Mouse (Mus musculus) layer of hippocampus, adult 9-11 months (tissue): ENCODE results near the gene Kcnmb1.
A peak's percentile ranks its signal among the peaks of the same experiment; 100 is the strongest.

ENCODE experiments used
- DNase-seq: peaks from one replicate; pipeline ENCODE4 v3.0.0; 2022

The Kcnmb1 gene

DNA sequence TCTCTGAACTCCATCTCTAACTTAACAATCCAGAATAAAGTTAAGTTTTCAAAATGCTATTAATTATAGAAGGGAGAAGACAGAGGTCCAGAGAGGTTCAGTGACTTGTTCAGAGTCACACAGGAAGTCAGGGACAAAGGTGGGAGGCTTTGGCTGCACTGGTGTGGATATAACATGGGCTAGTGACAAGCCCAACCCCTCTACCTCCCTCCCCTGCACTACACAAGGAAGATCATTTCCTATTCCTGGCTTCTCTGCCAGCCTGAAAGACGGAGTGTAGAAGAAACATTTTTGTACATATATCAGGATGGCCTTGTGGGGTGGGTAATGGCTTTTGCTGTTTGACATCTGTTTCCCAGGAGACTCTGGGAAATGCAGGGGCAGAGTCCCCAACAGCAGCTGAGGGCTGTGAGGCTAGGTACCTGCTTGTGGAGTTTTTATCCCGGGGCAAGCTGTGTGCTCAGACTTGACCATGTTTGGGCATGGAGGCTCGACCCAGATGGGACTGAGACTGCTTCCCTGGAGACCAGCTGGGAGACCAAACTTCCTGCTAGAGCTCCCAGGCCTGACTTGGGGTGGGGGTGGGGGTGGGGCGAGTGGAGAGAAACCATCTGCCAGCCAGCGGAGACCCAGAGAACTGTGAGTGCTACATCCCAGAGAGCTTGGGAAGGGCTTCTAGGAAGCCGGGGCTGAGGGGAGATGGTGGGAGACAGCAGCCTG lies at the start of gene Kcnmb1:
Kcnmb1 (plus strand) TSS at position 326 of the 720 bp plus-strand sequence.
- no peak for DNase-seq

DNA sequence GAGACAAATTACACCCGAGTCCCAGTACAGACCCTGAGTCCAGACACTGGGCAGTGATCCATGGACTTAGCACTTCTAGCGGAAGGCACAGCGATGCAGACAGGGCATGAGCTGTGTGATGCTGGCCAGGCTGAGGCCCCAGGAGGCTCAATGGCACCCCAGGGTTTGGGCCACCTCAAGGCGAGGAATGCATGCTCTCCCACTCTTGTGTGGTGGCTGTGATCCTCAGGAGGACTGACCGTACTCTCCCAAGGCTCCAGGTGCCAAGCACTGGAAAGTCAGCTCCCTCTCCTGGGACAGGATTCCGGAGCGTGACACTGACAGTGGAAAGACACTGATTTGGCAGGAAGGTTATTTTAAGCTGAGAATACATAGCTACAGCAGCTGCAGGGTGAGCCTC lies 49.8 kb upstream of the Kcnmb1 start:
- no peak for DNase-seq

DNA sequence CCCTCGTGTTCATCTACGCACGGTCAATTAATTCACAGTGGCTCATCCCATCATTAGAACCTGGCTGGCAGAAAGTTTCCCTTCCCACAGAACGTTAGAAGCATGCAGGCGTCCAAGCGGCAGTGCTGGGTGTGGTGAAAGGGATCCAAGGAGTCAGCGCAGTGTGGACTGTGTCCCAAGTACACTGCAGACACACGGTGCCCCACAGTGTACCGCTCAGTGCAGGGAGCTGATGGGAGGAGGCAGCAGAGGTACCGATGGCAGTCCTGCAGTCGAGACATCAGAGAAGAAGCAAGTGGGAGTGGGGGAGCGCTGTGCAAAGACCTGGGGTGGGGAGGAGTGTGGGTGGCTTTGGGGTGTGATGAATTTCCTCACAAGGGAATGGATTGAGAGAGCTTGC lies 48.6 kb upstream of the Kcnmb1 start:
- no peak for DNase-seq

DNA sequence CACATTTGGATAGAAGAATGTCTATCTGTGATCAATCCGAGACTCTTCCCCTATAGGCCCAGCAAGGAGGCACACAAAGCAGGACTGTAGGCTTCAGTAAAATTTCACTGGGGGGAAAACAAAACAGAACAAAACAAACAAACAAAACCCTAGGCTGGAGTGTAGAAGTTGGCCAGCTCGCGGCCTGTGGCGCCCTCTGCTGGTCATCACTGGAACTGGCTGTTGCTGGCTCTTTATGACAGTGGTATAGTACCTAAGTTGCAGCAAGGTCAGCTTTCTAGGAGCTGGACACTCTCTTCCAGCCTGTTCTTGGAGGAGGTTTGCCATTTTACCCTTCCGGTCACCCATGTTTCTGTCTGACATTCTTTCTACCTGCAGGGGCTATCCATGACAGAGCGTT lies 45.2 kb upstream of the Kcnmb1 start:
- DNase-seq: peak; percentile 28

DNA sequence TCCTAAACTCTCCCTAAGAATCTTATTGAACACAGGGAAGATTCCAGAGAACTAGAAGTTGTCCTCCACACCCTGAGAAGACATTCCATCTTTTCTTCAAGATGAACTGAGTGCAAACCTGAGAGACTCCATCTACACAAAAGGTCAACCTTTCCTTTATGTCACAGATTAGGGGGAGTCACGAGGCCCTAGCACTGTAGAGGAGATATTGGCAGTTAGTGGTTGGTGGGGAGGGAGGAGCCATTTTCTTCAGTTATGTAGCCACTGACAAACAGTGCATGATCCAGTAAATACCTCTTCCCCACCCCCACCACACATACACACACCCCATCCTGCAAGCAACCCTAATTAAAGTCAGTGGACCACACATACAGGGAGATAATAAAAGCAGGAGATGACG lies 44.4 kb upstream of the Kcnmb1 start:
- no peak for DNase-seq

DNA sequence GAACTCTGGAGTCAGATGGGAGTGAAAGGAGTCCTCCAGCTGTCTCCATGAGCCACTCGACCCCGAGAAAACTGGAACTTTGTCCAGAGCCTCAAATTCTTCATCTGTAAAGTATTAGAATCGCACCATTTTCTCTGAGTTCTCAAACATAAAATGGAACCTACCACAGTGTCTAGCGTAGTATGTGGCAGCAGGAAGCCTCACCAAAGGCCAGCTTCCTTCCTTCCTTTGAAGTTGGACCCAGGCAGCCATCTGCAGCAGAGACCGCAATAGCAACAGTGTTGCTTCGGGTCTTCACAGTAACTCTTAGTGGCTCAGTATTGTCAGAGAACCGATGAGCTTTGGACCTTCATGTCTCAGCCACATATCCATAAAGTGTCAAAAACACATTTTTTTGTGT lies 43.0 kb upstream of the Kcnmb1 start:
- no peak for DNase-seq

DNA sequence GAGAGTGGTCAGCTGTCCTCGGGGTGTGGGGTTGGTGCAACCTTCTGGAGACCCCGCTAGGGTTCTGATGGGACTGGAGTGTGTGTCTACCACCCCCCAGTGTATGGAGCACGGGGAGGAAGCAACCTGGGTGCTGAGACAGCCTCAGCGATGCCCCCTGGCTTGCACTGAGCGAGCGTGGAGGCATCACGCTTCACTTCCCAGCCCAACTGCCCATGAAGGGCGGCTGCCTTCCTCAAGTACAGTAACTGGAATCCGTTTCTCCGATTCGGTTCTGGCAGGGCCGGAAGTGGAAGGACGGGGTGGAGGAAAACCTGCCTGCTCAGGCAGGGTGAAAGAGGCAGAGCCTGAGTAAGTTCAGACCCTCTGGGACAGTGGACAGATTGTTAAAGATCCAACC lies 41.4 kb upstream of the Kcnmb1 start:
- no peak for DNase-seq

DNA sequence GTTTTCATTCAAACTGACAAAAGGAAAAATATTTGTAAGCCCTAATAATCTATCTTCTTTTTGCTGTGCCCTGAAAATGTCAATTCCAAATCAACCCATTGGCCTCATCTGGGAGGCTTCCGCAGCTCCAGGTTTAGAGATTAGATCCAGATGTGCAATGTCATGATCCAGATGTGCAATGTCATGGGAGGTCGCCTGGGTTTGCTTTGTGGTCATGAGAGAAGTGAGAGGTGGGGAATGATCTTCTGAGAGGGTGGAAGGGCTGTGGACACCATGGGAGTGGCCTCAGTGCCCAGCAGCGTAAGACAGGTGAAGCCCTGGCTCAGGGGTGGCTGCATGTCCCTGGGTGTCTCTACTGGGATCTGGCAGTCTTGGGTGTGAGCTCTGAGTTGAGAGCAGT lies 39.8 kb upstream of the Kcnmb1 start:
- no peak for DNase-seq

DNA sequence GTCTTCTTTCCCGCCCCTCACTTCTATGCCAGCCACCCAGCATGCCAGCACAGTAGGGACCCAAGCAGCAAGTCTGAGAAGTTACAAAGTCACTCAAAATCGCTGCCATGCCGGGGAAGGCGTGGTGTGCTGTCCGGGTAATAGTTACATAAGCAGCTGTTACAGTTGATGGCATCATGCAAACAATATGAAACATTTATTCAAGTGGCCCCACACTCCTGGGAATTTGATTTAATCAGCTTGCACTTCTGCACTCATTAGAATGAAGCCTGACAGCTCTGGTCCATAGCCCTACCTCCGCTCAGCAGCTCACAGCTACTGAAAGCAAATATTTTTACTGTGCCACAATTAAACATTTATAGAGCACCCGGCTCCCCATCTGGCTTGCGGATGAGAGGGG lies 37.0 kb upstream of the Kcnmb1 start:
- DNase-seq: no peak

DNA sequence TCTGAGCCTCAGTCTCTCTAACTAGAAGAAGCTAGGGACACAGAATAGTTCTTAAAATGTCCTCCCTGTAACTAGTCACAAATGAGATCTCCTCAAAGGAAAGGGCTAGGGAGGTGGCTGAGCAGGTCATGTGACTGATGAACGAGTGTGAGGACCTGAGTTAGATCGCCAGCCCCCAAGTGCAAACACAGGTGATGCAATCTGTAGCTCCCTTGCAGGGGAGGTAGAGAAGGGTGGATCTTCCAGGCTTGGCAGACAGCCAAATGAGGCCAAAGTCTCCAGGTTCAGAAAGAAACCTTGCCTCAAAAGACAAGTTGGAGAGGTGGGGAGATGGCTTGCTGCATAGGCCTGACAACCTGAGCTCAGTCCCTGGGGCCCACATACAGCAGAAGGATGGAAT lies 36.3 kb upstream of the Kcnmb1 start:
- DNase-seq: no peak

DNA sequence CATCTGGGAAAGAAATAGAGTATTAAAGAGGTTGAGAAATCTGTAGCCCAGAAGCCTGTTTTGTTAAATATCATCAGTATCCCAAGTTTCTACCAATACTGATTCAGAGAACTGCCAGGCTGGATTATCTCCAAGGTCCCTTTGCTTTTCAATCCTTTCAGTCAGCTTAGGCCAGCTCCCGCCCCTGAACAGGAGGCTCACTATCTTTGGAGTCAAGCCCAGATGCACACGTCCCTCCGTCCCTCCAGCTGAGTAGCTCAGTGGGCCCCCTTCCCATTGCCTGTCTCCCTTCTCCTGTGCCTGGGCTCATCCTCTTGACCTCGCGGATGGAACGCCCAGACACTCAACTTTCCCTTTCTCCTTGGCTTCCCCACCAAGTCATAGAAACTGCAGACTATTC lies 35.5 kb upstream of the Kcnmb1 start:
- DNase-seq: no peak

DNA sequence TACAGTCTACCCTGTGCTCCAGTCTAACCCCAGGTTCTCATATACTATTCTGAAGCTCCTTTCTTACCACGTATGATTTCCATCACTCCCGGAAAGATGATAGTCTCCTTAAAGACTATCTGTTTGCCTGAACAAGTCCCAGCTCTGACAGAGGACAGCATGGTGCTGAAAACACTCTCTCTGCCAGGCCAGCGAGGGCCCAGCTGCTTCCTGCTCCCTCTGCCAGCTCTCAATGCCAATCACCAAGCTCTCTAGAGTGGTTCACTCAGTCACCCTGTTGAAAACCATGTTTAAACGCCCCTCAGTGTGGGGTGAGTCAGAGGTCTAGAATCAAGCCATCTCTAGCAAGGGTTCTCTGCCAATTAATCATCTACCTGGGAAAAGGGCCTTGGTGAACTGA lies 35.0 kb upstream of the Kcnmb1 start:
- peak; percentile 11 for DNase-seq

DNA sequence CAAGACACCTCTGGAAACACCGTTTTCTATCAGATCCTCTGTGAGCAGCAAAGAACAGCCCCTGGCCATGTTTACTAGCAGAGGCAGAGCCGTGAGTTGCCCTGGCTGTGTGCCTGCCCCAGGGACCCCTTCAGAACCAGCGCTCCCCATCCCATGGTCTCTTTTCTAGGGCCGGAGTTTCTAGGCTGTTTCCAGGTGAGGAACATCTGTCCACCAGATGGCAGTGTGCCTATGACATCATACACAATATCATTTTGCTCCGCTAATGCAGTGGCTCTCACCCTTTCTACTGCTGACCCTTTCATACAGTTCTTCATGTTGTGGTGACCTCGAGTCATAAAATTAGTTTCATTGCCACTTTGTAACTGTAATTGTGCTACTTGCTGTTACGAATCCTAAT lies 34.2 kb upstream of the Kcnmb1 start:
- DNase-seq: no peak

DNA sequence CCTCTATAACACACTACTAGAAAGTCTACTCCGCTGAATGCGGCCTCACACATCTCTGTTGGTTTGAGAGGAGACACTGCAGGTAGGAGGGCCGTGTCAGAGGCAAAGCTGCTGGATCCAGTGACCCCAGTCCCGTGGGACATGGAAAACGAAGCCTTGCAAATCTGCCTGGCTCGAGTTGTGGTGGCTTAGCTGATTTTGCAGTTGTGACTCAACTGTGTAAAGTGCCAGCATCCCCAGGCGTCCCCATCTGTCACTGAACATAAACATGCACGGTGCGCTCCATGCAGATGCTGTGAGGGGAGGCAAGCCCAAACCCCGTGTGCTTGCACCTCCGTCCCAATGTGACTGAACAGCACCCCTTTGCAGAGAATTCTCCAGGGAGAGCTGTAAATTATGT lies 33.4 kb upstream of the Kcnmb1 start:
- no peak for DNase-seq

DNA sequence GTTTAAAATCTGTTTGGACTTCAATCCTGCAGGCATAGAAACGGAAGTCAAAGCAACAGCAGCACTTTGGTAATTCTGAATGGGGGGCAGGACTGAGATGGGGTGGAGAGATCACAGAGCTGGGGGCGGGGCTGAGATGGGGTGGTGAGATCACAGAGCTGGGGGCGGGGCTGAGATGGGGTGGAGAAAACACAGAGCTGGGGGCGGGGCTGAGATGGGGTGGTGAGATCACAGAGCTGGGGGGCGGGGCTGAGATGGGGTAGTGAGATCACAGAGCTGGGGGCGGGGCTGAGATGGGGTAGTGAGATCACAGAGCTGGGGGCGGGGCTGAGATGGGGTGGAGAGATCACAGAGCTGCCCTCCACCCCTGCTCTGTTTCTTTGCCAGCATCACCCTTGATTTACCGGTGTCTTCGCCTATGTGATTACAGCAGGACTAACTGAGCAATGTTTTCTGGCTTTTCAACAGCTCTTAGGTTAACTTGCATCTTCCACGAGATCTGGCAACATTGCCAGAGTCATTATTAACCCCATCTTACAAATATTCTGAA lies 30.9 kb upstream of the Kcnmb1 start:
- DNase-seq: no peak

DNA sequence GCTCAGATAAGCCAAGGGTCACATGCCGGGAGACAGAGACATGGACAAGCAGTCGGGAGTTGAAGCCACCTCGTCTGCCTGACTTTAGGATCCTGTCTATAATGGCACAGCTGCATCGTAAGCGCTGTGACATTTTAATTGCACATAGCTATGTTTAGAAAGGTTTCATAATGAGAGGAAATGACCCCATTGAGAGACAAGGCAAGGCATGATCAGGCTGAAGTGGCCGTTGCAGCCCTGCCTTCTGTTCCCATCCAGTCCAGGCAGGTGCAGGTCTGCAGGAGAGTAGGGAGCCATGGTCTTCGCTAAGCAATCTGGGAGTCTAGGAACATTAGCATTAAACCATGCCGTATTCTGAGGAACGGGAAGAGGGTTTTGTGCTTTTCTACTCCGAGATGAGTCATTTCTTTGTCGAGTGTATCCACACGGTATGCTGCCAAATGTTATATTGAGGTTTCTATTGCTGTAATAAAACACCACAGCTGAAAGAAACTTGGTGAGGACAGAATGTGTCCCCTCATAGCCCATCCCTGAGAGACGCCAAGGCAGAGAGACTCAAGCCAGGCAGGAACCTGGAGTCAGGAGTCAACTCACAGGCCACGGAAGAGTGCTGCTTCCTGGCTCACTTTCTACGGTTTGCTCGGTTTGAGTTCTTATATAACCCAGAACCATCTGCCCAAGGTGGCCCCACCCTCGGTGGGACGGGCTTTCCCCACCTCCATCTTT lies 30.3 kb upstream of the Kcnmb1 start:
- no peak for DNase-seq

DNA sequence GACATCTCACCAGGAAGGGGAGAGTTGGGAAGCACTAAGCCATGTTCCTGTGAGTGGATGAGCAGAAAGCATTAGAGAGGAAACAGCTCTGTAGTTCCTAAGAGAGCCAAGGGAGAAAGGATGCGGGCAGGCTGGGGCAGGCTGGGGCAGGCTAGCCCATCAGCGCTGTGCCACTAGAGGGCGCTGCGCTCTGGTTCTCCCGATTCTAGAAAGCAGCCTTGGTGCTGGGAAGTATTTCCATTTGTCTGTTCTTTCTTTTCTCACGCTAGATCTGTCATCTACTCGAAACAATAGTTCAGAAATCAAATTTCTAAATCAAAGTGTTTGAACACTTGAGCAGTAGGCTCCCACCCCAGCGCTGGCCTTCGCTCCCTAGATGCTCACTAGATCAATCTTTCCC lies 28.5 kb upstream of the Kcnmb1 start:
- DNase-seq: no peak

DNA sequence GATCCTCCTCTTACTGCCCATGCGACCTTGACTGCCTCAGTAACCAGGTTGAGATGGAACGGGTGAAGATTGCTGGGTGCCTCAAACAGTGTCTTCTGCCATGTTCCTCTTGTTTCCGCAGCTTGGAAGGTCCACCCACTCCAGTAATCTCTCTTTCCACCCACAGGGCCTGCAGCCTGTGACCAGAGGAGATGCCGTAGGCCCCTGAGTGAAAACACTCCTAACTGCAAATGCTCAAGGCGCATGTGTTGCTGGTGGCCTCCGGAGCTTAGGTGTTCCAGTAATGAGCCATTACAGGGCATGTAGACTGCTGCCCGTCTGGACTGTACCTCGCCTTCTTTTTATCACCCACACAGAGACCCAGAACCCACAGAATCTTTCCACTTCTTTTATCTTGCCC lies 25.2 kb upstream of the Kcnmb1 start:
- DNase-seq: no peak

DNA sequence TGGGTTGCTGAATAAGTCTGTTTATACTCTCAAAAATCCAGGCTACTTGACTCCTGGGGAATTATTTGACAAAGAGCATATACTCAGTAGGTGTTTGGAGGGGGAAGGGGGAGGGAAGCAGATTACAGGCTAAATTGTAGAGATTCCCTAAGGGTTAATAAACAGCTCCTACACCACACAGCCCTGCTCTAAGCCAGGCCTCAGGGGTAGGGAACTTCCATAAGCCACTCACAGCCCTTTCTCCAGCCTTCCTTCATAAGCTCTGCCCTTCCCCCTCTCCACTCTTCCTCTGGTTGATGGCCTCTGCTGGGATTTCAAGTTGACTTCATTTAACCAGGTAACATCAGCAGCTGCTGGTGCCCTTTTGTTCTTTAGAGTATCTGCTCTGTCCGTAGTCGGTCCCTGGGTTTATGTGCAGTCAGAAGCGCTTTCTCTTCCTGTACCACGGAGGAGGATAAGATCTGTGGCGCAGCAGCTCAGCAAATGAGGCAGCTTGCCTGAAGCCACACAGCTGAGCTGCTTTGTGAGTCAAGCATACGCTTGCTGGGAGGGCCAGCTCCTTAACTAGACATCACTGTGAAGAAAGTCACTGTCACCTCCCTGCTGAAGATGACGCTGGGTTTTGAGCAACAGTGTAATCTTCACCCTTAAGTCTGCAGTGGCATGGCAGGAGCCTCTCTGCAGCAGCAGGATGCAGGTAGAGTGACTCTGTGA lies 24.1 kb upstream of the Kcnmb1 start:
- DNase-seq: peak; percentile 30

DNA sequence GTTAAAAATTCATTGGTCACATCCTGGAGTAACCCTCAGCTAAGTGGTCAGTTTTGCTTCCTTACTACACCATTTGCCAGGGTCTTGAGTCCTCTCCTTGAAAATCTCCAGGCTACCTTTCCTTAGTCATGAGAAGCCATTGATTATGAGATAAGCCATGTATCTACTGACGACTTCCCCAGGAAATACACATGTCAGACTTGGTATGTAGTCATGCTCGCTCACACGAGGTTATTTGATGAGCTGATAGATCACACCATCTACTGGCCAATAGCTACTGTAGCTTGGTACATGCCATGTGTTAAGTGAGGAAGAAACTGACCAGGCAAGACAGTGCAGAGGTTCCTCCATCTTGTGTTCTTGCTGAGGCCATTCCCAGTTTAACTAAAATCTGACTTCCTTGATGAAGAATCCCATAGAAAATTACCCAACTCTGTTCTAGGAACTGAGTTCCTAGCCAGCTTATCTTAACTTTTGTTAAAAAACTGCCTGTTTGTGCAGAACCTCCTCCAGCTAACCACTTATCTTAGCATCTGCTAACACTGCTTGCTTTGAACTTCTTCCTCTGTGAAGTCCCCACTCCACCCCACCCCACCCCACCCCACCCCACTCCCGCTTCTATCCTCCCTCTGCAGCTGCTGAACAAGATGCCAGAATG lies 23.2 kb upstream of the Kcnmb1 start:
- no peak for DNase-seq

DNA sequence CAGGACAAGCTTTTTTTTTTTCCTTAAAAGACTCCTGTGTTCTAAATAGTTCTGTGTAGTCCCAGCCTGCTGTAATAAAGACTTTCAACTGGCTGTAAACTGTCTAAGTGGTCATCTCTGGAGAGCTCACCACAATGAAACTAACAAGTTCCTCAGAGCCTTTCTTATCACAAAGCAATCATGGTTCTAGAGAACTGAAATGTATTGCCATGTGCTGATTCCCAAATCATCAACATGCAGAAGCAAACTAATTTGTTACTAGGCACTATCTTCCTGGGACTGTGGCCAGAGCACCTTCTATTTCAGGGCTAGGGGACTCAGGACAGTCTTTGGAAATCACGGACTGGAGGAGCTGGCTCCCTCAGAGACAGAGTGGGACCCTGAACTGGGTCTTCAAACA lies 19.2 kb upstream of the Kcnmb1 start:
- DNase-seq: no peak

DNA sequence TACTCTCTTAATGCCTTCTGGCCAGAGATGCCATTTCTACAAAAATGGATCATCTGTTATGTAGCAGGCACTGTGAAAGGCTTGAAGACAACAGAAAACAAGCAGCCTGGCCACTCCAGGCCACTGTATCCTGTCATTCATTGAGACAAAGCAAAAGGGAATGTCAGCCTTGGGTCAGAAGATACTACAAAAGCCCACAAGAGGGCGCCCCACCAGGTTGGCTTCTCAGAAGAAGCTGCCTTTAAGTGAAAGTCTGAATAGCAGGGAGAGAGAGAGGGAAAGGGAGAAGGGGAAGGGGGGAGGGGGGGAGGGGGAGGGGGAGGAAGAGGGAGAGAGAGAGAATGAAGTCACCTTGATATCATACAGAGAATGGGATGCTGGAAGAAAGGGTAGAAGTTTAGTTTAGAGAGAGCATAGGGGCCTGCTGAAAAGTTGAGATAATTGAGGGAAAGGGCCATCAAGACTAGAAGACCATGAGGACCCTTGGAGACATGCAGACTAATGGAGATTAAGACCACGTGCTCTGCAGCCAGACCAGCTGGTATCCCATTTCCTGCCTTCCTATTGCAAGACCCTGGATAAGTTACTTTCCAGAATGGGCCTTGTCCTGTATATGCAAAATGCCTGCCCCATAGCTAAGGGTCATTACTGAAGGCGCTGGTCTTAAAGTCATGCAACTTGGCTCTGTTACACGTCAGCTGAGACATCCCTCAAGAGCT lies 18.6 kb upstream of the Kcnmb1 start:
- DNase-seq: no peak
